Mouse (Mus musculus) ES-E14 (cell line): ENCODE data around the gene Abhd16a.

Experiments
- CHD2 ChIP-seq: IDR thresholded peaks from 2 replicates; pipeline ENCODE4 v1.6.1; 2014; ENCODE audit warnings: mild to moderate bottlenecking, low read depth, low read length, inconsistent platforms
- MAFK ChIP-seq: IDR thresholded peaks from 2 replicates; pipeline ENCODE4 v1.6.1; 2014; ENCODE audit warnings: mild to moderate bottlenecking, low read depth, low read length, inconsistent platforms; ENCODE audit not compliant: insufficient read depth

GRCm38 (mm10) chr17:35092403-35093198, 3.5 kb downstream of the Abhd16a start:
- no peak for TF ChIP-seq CHD2
- TF ChIP-seq MAFK, result no peak
